Mouse (Mus musculus) lung, adult 2 months (tissue): ENCODE data around the gene Golph3l.

Experiments
- CTCF ChIP-seq: fragments of 200-500 bp; IDR thresholded peaks from 2 replicates; pipeline ENCODE4 v1.5.1; 2011; ENCODE audit warnings: mild to moderate bottlenecking, low read length, control low read depth; ENCODE audit not compliant: insufficient read depth
- POLR2A ChIP-seq: fragments of 200-500 bp; IDR thresholded peaks from 2 replicates; pipeline ENCODE4 v1.6.1; 2011; ENCODE audit warnings: low read depth, mild to moderate bottlenecking, control low read depth, low read length, borderline replicate concordance; ENCODE audit errors: extremely low read depth

GRCm38 (mm10) chr3:95651391-95652203, 62.9 kb downstream of the Golph3l start:
- no peak for TF ChIP-seq POLR2A
- no peak for TF ChIP-seq CTCF
